Mouse (Mus musculus): Measurements from ENCODE around the gene Cptp. TPM values are rescaled to one million over a fixed set of nuclear protein-coding genes. Genes with fewer than 3 reads are reported as not detected.
A peak's percentile ranks its signal among the peaks of the same experiment; 100 is the strongest.

The Cptp gene
- polyA plus RNA-seq, 1 experiment from 2014 or later = 19.1 TPM

GRCm38 (mm10) chr4:155883587-155883986 lies 14.3 kb upstream of the Cptp start:
- Histone ChIP-seq H3K27ac (no peak overlapping the region), H3K4me2 (no peak overlapping the region), H3K4me1 (no peaks in the 10 kb centered on the region), H3K27me3 (no peaks in the 10 kb centered on the region), H3K9me3 (replicated peaks) (no peaks in the 10 kb centered on the region), H3K36me3 (ENCODE audit: poor library complexity, severe bottlenecking) (peaks cover 58% of the 10 kb centered on the region), H3K4me3 (no peak overlapping the region), H3K9ac (no peak overlapping the region)
- no peak for ATAC-seq
- 84% methylated on average over 3 of the region's 3 CpGs for WGBS

- no peaks in the 10 kb centered on the region for H3K9me3 ChIP-seq (replicated peaks)
- 0 out of 2 replicates have a peak overlapping the region, but pooled peaks have one; percentile 18 for H3K9ac ChIP-seq
- no peak overlapping the region for H3K4me2 ChIP-seq
- WGBS = 93% methylated on average over 7 of the region's 7 CpGs
- no peak for ATAC-seq
- H3K4me3 ChIP-seq = peak overlapping the region; percentile 6; the same call in 1 of the 2 replicates
- H3K4me1 ChIP-seq = peaks cover 29% of the 10 kb centered on the region
- H3K27me3 ChIP-seq = no peaks in the 10 kb centered on the region
- H3K36me3 ChIP-seq (ENCODE audit: poor library complexity, severe bottlenecking) = peaks cover 55% of the 10 kb centered on the region
- H3K27ac ChIP-seq = no peak overlapping the region
These were observed 2.2 kb upstream of the Cptp start for GRCm38 (mm10) chr4:155871404-155871803.

GRCm38 (mm10) chr4:155868614-155869298 lies 484 bp downstream of the Cptp start:
- Histone ChIP-seq H3K4me2 (peak overlapping the region; percentile 82), H3K9ac (peak overlapping the region; percentile 89), H3K4me3 (peak overlapping the region; percentile 79), H3K36me3 (ENCODE audit: poor library complexity, severe bottlenecking) (peaks cover 49% of the 10 kb centered on the region), H3K9me3 (replicated peaks) (no peaks in the 10 kb centered on the region), H3K27ac (peak overlapping the region; percentile 61; the same call in 1 of the 2 replicates), H3K4me1 (peaks cover 29% of the 10 kb centered on the region), H3K27me3 (no peaks in the 10 kb centered on the region)
- 11% methylated on average over 22 of the region's 22 CpGs for WGBS
- no peak; the same call in none of the 2 replicates for ATAC-seq

- WGBS = 86% methylated on average over 5 of the region's 5 CpGs
- Histone ChIP-seq H3K4me3 (no peak within 1 kb of the TSS), H3K4me1 (peaks cover 3% of the 10 kb centered on the region; the same call in 1 of the 2 replicates), H3K9ac (no peak within 1 kb of the TSS), H3K36me3 (ENCODE audit: poor library complexity, severe bottlenecking) (peaks cover 71% of the 10 kb centered on the region), H3K4me2 (no peak within 1 kb of the TSS), H3K27me3 (no peaks in the 10 kb centered on the region), H3K27ac (no peak within 1 kb of the TSS), H3K9me3 (replicated peaks) (no peaks in the 10 kb centered on the region)
- no peak for ATAC-seq
These were observed 6.2 kb downstream of the Cptp start, which contains the start of gene Tas1r3 for GRCm38 (mm10) chr4:155863001-155863400. Tas1r3 (minus strand) TSS chr4:155863362.

GRCm38 (mm10) chr4:155861787-155862186 lies 7.5 kb downstream of the Cptp start:
- ATAC-seq = no peak
- H3K9ac ChIP-seq = no peak overlapping the region
- H3K36me3 ChIP-seq (ENCODE audit: poor library complexity, severe bottlenecking) = peaks cover 81% of the 10 kb centered on the region
- WGBS = 90% methylated on average over 7 of the region's 7 CpGs
- no peak overlapping the region for H3K4me2 ChIP-seq
- H3K27ac ChIP-seq = no peak overlapping the region
- no peak overlapping the region for H3K4me3 ChIP-seq
- H3K9me3 ChIP-seq (replicated peaks) = no peaks in the 10 kb centered on the region
- H3K27me3 ChIP-seq = no peaks in the 10 kb centered on the region
- no peaks in the 10 kb centered on the region for H3K4me1 ChIP-seq

GRCm38 (mm10) chr4:155859318-155859717 lies 9.9 kb downstream of the Cptp start:
- Histone ChIP-seq H3K9ac (no peak overlapping the region), H3K27me3 (no peaks in the 10 kb centered on the region), H3K4me3 (no peak overlapping the region), H3K4me1 (no peaks in the 10 kb centered on the region), H3K36me3 (ENCODE audit: poor library complexity, severe bottlenecking) (peaks cover 85% of the 10 kb centered on the region), H3K4me2 (no peak overlapping the region), H3K9me3 (replicated peaks) (no peaks in the 10 kb centered on the region), H3K27ac (no peak overlapping the region)
- WGBS = 33% methylated on average over 13 of the region's 13 CpGs
- ATAC-seq = no peak

GRCm38 (mm10) chr4:155856881-155857280 lies 12.4 kb downstream of the Cptp start:
- Histone ChIP-seq H3K36me3 (ENCODE audit: poor library complexity, severe bottlenecking) (peaks cover 88% of the 10 kb centered on the region), H3K9me3 (replicated peaks) (no peaks in the 10 kb centered on the region), H3K27ac (no peak overlapping the region), H3K9ac (no peak overlapping the region), H3K4me3 (no peak overlapping the region), H3K4me1 (peaks cover 6% of the 10 kb centered on the region), H3K4me2 (no peak overlapping the region), H3K27me3 (no peaks in the 10 kb centered on the region)
- no peak for ATAC-seq
- 75% methylated on average over 3 of the region's 3 CpGs for WGBS

- peaks cover 8% of the 10 kb centered on the region for H3K4me1 ChIP-seq
- no peaks in the 10 kb centered on the region for H3K9me3 ChIP-seq (replicated peaks)
- no peak overlapping the region for H3K4me3 ChIP-seq
- H3K9ac ChIP-seq = no peak overlapping the region
- H3K36me3 ChIP-seq (ENCODE audit: poor library complexity, severe bottlenecking) = peaks cover 80% of the 10 kb centered on the region
- no peaks in the 10 kb centered on the region for H3K27me3 ChIP-seq
- no peak overlapping the region for H3K27ac ChIP-seq
- no peak for ATAC-seq
- no peak overlapping the region for H3K4me2 ChIP-seq
- WGBS = 97% methylated on average over 12 of the region's 12 CpGs
These were observed 13.2 kb downstream of the Cptp start for GRCm38 (mm10) chr4:155856071-155856470.

GRCm38 (mm10) chr4:155854991-155855390 lies 14.2 kb downstream of the Cptp start:
- Histone ChIP-seq H3K9me3 (replicated peaks) (no peaks in the 10 kb centered on the region), H3K27ac (no peak overlapping the region), H3K4me3 (no peak overlapping the region), H3K4me1 (peaks cover 16% of the 10 kb centered on the region), H3K36me3 (ENCODE audit: poor library complexity, severe bottlenecking) (peaks cover 70% of the 10 kb centered on the region), H3K4me2 (no peak overlapping the region), H3K27me3 (no peaks in the 10 kb centered on the region), H3K9ac (no peak overlapping the region)
- 94% methylated on average over 12 of the region's 12 CpGs for WGBS
- ATAC-seq = no peak

GRCm38 (mm10) chr4:155853421-155853820 lies 15.8 kb downstream of the Cptp start:
- Histone ChIP-seq H3K9ac (no peak overlapping the region), H3K4me3 (no peak overlapping the region), H3K36me3 (ENCODE audit: poor library complexity, severe bottlenecking) (peaks cover 54% of the 10 kb centered on the region), H3K27me3 (no peaks in the 10 kb centered on the region), H3K4me1 (peaks cover 32% of the 10 kb centered on the region), H3K9me3 (replicated peaks) (no peaks in the 10 kb centered on the region), H3K4me2 (no peak overlapping the region), H3K27ac (no peak overlapping the region)
- WGBS = 92% methylated on average over 9 of the region's 9 CpGs
- no peak for ATAC-seq

- ATAC-seq = no peak
- Histone ChIP-seq H3K9me3 (replicated peaks) (no peaks in the 10 kb centered on the region), H3K27ac (no peak overlapping the region), H3K4me1 (peaks cover 39% of the 10 kb centered on the region), H3K36me3 (ENCODE audit: poor library complexity, severe bottlenecking) (peaks cover 39% of the 10 kb centered on the region), H3K4me3 (no peak overlapping the region), H3K27me3 (no peaks in the 10 kb centered on the region), H3K4me2 (no peak overlapping the region), H3K9ac (no peak overlapping the region)
- 66% methylated on average over 2 of the region's 2 CpGs for WGBS
These were observed 17.3 kb downstream of the Cptp start for GRCm38 (mm10) chr4:155851951-155852411.

- peaks cover 33% of the 10 kb centered on the region for H3K36me3 ChIP-seq (ENCODE audit: poor library complexity, severe bottlenecking)
- H3K9me3 ChIP-seq (replicated peaks) = no peaks in the 10 kb centered on the region
- no peak overlapping the region for H3K4me2 ChIP-seq
- 90% methylated on average over 3 of the region's 3 CpGs for WGBS
- H3K27me3 ChIP-seq = no peaks in the 10 kb centered on the region
- peaks cover 45% of the 10 kb centered on the region for H3K4me1 ChIP-seq
- ATAC-seq = no peak
- no peak overlapping the region for H3K9ac ChIP-seq
- H3K27ac ChIP-seq = no peak overlapping the region
- no peak overlapping the region for H3K4me3 ChIP-seq
These were observed 17.9 kb downstream of the Cptp start for GRCm38 (mm10) chr4:155851368-155851767.

All from forebrain, embryonic 13.5 days (tissue).